Mouse (Mus musculus) heart, postnatal 0 days (tissue): ENCODE data around the gene Wnt3a. TPM values are rescaled to one million over a fixed set of nuclear protein-coding genes. Genes with fewer than 3 reads are reported as not detected.

Experiments used
- ATAC-seq: fragments of 200-750 bp; cut with Nextera tagmentation; 2 replicates; pipeline ENCODE4 v1.8.0; 2017; ENCODE audit warnings: low read depth, moderate number of reproducible peaks, moderate library complexity; ENCODE audit not compliant: insufficient read depth
- DNase-seq: peaks from one replicate; pipeline ENCODE4 v3.0.0-alpha.2; 2016; ENCODE audit warnings: low spot score
- H3K27ac ChIP-seq: fragments of 300-500 bp; sonication (generic); 2 replicates; pipeline ENCODE4 v1.5.1; 2014; ENCODE audit warnings: low read depth, mild to moderate bottlenecking
- H3K27me3 ChIP-seq: fragments of 300-500 bp; sonication (generic); 2 replicates; pipeline ENCODE4 v1.6.1; 2014; ENCODE audit warnings: low read length, mixed read lengths; ENCODE audit not compliant: control insufficient read depth, insufficient read depth
- H3K36me3 ChIP-seq: fragments of 300-500 bp; sonication (generic); replicated peaks from 2 replicates; pipeline ENCODE4 v1.6.1; 2014; ENCODE audit warnings: low read length, mixed read lengths; ENCODE audit not compliant: control insufficient read depth, insufficient read depth
- H3K4me1 ChIP-seq: fragments of 300-500 bp; sonication (generic); 2 replicates; pipeline ENCODE4 v1.6.1; 2014; ENCODE audit warnings: antibody characterized with exemption; ENCODE audit not compliant: control insufficient read depth, insufficient read depth
- H3K4me2 ChIP-seq: fragments of 300-500 bp; sonication (generic); 2 replicates; pipeline ENCODE4 v1.6.1; 2014; ENCODE audit warnings: low read depth, mild to moderate bottlenecking, low read length, moderate library complexity
- H3K4me3 ChIP-seq: fragments of 300-500 bp; sonication (generic); 2 replicates; pipeline ENCODE4 v1.5.1; 2014; ENCODE audit warnings: low read depth, low read length
- H3K9ac ChIP-seq: fragments of 300-500 bp; sonication (generic); replicated peaks from 2 replicates; pipeline ENCODE4 v1.6.1; 2014; ENCODE audit warnings: low read depth, low read length, mixed read lengths
- H3K9me3 ChIP-seq: fragments of 300-500 bp; sonication (generic); replicated peaks from 2 replicates; pipeline ENCODE4 v1.6.1; 2016; ENCODE audit warnings: low read length; ENCODE audit not compliant: control insufficient read depth
- CTCF ChIP-seq: IDR thresholded peaks from 2 replicates; pipeline ENCODE4 v1.5.1; 2016; ENCODE audit warnings: antibody characterized with exemption, control low read depth, low read depth
- EP300 ChIP-seq: IDR thresholded peaks from 2 replicates; pipeline ENCODE4 v1.6.1; 2016; ENCODE audit warnings: antibody characterized with exemption, low read depth
- WGBS: fragments of 180-500 bp; shearing (Covaris S2); extraction: QIAGEN DNeasy Blood & Tissue Kit; methylation state at CpG from one replicate; pipeline ENCODE4 v1.1.7; 2014; 5-methylcytosine and 5-hydroxymethylcytosine counted together
- polyA plus RNA-seq: library from polyadenylated mRNA; unstranded; fragments of >200 nt; fragmentation: Nextera tagmentation; extraction: Ambion mirVana; gene quantifications from 2 replicates; pipeline ENCODE4 v1.2.1, GENCODE M21; 2015
- total RNA-seq: library from RNA; depleted of rRNA; stranded (reverse); fragments of >200 nt; gene quantifications from 2 replicates; pipeline ENCODE4 v1.2.3, GENCODE M21; 2014; ENCODE audit warnings: low replicate concordance

Gene Wnt3a
- total and polyA plus RNA-seq, 2 experiments from 2014 or later, result not detected

- H3K4me2 ChIP-seq, result peak overlapping the region; percentile 74
- TF ChIP-seq CTCF (peak; percentile 88), EP300 (no peak)
- 1% methylated on average over 45 of the region's 45 CpGs for WGBS
- peak overlapping the region; percentile 58 for H3K9ac ChIP-seq
- ATAC-seq, result peak; percentile 66
- no peaks in the 10 kb centered on the region for H3K9me3 ChIP-seq
- H3K36me3 ChIP-seq, result no peaks in the 10 kb centered on the region
- H3K27ac ChIP-seq, result 0 out of 2 replicates have a peak overlapping the region, but pooled peaks have one; percentile 39
- H3K4me1 ChIP-seq, result peaks cover 3% of the 10 kb centered on the region; the same call in 1 of the 2 replicates
- DNase-seq, result peak; percentile 77
- H3K27me3 ChIP-seq, result peaks cover 53% of the 10 kb centered on the region
- peak overlapping the region; percentile 58 for H3K4me3 ChIP-seq
These were observed 17.0 kb upstream of the Wnt3a start for GRCm38 (mm10) chr11:59307422-59308163.

- peaks cover 3% of the 10 kb centered on the region; the same call in 1 of the 2 replicates for H3K4me1 ChIP-seq
- H3K4me2 ChIP-seq, result peak within 1 kb of the TSS; percentile 74
- peak within 1 kb of the TSS; percentile 58 for H3K9ac ChIP-seq
- DNase-seq, result peak; percentile 52
- H3K36me3 ChIP-seq, result no peaks in the 10 kb centered on the region
- H3K4me3 ChIP-seq, result peak within 1 kb of the TSS; percentile 58
- no peaks in the 10 kb centered on the region for H3K9me3 ChIP-seq
- H3K27me3 ChIP-seq, result peaks cover 45% of the 10 kb centered on the region
- H3K27ac ChIP-seq, result peak within 1 kb of the TSS; percentile 39
- TF ChIP-seq CTCF, result no peak
- no peak for TF ChIP-seq EP300
- peak; percentile 80 for ATAC-seq
- under 1% methylated on average over 111 of the region's 128 CpGs for WGBS
These were observed 16.2 kb upstream of the Wnt3a start, which contains the start of gene Wnt9a for GRCm38 (mm10) chr11:59306461-59307421. TSS of gene Wnt9a (plus strand) at chr11:59306928.

- Histone ChIP-seq H3K4me1 (peaks cover 3% of the 10 kb centered on the region; the same call in 1 of the 2 replicates), H3K27me3 (peaks cover 44% of the 10 kb centered on the region), H3K4me3 (no peak overlapping the region), H3K4me2 (no peak overlapping the region), H3K27ac (no peak overlapping the region), H3K36me3 (no peaks in the 10 kb centered on the region), H3K9ac (no peak overlapping the region), H3K9me3 (no peaks in the 10 kb centered on the region)
- WGBS, result 10% methylated on average over 10 of the region's 10 CpGs
- ATAC-seq, result no peak
- DNase-seq, result no peak
- no peak for TF ChIP-seq EP300
- no peak for TF ChIP-seq CTCF
These were observed 15.3 kb upstream of the Wnt3a start for GRCm38 (mm10) chr11:59305821-59306215.

- no peak overlapping the region for H3K27ac ChIP-seq
- no peak overlapping the region for H3K4me3 ChIP-seq
- TF ChIP-seq EP300 (no peak), CTCF (no peak)
- H3K4me2 ChIP-seq, result no peak overlapping the region
- no peak for ATAC-seq
- peaks cover 48% of the 10 kb centered on the region for H3K27me3 ChIP-seq
- no peak for DNase-seq
- no peaks in the 10 kb centered on the region for H3K36me3 ChIP-seq
- H3K9ac ChIP-seq, result no peak overlapping the region
- no peaks in the 10 kb centered on the region for H3K9me3 ChIP-seq
- H3K4me1 ChIP-seq, result peaks cover 3% of the 10 kb centered on the region; the same call in 1 of the 2 replicates
- WGBS, result 42% methylated on average over 22 of the region's 22 CpGs
These were observed 14.7 kb upstream of the Wnt3a start for GRCm38 (mm10) chr11:59305008-59305820.
